Mouse (Mus musculus) megakaryocyte-erythroid progenitor cell, adult 5-6 weeks (primary cell): ENCODE data around the gene Magi2. TPM values are rescaled to one million over a fixed set of nuclear protein-coding genes. Genes with fewer than 3 reads are reported as not detected.

ENCODE experiments used
- ATAC-seq: replicated peaks from 2 replicates; pipeline ENCODE4 v1.8.0; 2016; ENCODE audit warnings: mild to moderate bottlenecking, inconsistent platforms; ENCODE audit not compliant: severe bottlenecking, poor library complexity, low FRiP score, low TSS enrichment
- total RNA-seq, 2 experiments: library from RNA; stranded (forward) in 1 of 2; stranded (reverse) in 1 of 2; fragments of 200-1000, 215-1000 nt in 1 of 2; fragments of >200 nt in 1 of 2; fragmentation: Nextera tagmentation in 1 of 2; gene quantifications; 2 replicates each; pipeline ENCODE4 v1.2.3; 2014 to 2017

Magi2 gene
- total RNA-seq, 2 experiments from 2014 or later, result 0.23 to 0.52 TPM

DNA sequence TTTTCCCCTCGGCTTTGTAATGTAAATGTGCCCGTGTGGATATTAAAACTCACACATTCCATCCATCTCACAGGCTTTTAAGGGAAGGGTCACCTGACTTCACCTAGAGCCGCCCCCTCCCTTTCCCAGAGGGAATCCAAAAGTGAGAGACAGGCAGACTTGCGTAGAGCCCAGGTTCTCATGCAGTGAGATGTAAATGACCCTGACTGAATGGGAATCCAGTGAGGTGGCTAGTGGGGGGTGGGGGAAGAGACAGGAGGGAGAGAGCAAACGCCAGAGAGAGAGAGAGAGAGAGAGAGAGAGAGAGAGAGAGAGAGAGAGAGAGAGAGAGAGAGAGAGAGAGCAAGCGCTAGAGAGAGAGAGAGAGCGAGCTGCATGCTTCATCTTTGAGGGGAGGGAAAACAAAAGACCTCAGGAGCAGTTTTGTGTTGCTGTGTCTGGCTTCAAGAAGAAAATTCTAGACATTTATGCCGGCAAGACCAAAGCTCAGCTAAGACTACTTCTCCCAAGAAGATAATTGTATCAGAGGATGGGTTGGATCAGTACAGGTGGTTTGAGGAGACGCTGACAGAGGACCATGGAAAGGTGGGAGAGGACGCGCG lies 680.6 kb downstream of the Magi2 start:
- no peak for ATAC-seq

DNA sequence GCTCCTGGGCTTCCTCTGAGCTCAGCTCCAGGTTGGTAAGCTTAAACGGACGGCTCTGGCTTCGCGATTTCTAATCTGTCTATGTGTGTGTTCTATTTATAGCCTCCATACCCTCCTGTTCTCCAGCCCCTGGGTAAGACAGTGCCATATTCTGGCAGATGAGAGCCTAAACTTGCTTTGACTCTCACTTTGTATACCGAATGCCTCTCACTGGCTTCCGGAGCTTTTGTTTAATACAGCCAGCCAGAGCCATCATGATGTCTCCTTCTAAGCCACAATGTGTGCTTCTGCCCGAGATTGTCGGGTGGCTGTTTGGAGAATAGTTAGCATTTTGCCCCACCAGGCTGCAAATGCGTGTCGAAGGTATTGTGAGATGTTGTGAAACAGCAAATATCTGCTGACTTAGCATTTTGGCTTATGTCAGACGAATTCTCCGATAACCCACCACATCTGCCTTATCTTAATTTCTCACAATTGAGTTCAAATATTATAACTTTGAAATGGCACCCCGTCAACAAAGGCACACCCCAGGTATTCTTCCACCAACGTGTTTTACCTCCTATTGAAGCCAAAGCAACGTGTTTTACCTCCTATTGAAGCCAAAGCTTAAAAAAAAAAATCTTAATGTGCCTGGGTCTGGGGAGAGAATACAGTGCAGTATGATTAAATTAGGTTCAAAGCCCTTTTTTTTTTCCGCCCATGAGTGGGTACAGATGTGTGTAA lies 681.3 kb downstream of the Magi2 start:
- 0 out of 2 replicates have a peak, but pooled peaks have one; percentile 30 for ATAC-seq

DNA sequence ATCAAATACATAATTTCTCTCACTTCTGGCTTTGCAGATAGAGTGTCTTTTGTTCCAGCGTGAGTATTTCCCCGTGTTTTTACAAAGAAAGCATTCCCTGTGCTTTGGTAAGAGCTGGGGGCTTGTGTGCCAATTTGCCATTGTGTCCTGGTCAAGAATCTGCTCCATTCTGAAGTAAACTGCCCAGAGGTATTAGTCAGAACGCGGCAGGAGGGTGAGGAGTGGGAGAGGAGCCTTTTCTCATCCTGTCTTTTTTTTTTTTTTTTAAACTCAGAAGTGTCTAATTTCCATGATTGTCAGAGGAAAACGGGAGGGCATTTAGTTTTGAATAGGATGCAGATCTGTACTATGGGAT lies 681.8 kb downstream of the Magi2 start:
- ATAC-seq, result no peak

DNA sequence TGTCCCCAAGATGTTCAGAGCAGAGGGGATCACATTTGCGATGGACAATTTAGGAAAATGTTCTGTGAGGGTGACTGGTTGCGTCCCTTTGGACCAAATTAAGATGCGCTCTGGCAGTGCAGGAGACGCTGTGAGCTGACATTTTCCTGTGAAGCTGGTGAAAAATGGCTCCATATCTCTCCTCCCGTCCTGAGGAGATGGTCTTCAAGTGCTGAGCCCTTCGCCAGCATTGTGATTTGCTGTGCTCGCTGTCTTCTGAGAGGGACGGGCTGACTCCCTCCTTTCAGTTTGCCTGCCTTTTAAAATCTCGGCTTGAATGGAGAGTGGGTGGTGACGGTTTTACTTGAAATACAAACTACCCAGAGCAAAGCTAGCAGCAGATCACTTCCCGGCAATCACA lies 682.2 kb downstream of the Magi2 start:
- ATAC-seq, result no peak

DNA sequence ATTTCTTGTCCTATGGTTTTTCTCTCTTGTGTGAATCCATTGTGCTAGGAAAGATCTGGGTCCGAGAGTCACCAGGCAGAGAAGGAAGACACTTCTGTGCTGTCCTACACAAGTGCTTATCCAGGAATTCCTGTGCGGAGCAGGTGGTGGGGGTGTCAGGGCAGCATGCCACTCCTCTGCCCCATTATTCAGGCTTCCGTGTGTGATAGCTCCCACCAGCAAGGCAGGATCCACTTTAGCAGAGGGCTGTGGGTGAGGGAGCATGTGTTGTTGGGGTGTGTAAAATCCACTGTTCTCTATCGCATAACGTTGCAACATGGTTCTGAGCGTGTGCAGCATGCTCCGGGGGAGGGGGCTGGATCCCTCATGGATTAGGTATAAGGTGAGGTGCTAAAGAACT lies 682.8 kb downstream of the Magi2 start:
- no peak for ATAC-seq

DNA sequence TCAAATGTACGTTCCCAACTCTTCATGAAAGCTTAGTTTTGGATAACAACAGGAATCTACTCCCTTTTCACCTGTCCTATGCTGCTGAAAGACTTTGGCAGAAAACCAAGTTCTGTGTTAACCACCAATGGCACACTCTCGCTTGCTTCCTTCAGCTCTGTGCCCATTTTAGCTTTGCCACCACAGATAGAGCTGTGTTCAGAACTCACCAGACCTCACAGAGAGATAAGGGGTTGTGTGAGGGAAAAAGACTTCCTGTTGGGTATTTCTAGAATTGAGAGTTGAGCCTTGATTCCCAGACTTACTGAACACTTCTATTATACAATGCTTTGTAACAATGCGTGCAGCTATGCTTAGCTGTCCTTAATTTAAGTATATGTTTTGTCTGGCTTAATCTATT lies 705.3 kb downstream of the Magi2 start:
- no peak for ATAC-seq

DNA sequence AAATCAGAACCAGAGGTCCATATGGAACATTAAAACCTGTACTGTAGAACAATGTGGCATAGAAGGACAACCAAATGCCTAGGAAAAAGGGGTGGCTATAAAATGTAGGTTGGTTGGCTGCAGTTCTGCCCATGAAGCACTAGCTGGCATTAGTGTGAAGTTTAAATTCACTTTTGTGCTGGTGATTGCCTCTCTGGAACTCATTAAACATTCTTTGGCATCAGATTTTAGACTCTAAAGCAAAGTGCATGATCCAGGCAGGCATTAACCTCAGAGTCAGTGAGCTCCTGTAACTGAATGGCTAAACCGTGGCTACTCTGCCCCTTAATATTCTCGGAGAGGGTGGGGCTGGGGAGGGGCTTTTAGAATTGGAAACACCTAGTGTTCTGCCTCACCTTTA lies 706.4 kb downstream of the Magi2 start:
- no peak for ATAC-seq

DNA sequence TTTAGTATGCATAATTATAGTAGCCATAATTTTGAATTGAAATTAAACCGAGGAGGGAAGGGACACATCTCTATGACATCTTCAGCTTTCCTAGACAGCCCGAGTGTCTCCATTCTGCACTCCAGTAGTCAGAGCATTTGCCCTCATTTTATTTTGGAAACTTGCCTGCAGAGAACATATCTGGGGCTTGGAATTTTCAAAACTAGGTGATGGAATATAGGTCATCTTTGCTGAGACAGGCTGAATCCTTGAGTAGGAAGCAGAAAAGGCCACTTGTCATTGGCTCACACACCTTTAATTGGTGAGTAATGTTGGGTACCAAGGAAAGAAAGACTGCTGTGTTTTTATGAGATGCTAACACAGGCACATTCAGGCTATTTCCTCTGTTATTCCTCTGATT lies 724.3 kb downstream of the Magi2 start:
- ATAC-seq, result no peak

DNA sequence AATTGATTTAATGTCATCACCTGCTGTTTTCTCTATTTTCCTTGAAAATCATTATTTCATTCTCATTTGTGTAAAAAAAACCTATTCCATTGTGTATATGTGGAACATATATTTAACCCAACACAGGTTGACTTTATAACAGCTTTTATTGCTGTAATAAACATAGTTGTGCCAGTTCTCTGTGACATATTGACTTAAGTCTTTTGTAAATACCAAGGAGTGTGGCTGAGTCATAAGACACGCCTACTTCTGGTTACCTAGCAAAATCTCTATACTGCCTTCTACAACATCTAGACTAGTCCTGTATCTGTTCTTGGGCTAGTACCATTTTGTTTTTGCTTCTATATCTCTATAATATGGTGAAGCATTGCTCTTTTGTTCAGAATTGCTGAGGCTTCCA lies 737.3 kb downstream of the Magi2 start:
- ATAC-seq, result no peak

DNA sequence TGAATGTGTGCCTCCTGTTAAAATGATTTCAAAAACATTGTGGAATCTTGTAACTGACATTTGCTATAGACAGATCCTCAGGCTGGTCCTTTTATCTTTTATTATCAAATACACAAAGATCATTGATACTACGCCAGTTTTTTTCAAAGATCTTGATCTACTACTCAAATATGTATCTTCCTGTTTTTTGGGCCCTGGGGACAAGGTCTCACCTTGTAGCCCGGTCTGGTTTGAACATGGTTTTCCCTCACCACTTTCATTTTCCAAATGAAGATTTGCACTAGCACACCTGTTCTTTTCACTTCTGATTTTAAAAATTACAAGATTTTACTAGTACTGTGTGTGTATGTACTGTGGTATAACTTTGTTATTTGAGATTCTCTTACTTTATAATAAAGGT lies 745.9 kb downstream of the Magi2 start:
- no peak for ATAC-seq

DNA sequence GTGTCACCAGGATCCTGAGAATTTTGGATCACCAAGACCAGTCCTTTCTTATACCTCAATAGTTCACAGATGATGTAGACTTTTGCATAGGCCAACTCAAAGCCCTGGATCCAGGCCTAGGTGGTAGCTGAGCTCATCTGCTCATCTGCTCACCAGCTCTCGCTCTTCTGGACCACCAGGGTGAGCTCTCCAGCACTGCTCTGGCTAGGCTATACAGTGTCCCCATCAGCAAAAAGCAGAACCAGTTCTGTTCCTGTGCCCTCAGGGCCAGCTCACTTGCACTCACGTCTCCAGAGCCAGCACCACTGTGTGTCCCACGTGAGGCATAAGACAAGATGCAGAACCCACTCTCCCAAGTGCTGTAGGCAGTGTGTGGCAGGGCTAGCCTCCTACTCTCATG lies 747.0 kb downstream of the Magi2 start:
- no peak for ATAC-seq

DNA sequence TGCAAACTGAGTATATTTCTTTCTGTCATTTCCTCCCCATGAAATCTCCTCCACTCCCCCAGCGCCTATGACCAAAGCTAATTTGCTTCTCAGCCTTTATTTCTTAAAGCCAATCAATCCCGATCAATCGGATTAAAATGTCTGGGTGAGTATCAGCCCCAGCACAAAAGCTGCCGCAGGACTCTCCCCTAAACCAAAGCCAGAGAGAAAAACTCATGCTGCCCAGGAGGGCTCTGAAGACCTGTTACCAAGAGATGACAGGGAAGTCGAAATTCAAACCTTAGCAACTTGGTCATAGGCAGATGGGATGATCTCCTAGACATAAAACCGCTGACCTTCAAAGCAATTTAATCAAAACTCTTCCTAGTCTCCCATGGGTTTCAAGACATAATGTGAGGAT lies 754.7 kb downstream of the Magi2 start:
- ATAC-seq, result no peak

DNA sequence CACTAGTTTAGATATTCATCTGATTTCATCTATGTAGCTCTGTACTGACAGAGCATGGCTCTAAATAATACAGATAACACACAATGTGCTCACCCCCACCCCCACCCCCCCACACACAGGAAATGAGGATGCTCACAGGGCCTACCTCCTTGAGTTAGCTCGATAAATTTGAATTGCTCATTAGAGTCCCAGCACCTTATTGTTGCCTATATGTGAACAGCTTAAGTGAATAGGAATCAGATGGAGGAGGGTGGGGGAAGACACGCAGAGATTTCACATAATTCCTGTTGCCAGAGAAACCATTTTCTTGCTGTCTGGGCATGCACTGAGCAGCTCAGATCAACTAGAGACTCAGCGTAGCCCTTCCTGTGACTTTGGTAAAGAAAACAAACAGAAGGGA lies 755.2 kb downstream of the Magi2 start:
- no peak for ATAC-seq

DNA sequence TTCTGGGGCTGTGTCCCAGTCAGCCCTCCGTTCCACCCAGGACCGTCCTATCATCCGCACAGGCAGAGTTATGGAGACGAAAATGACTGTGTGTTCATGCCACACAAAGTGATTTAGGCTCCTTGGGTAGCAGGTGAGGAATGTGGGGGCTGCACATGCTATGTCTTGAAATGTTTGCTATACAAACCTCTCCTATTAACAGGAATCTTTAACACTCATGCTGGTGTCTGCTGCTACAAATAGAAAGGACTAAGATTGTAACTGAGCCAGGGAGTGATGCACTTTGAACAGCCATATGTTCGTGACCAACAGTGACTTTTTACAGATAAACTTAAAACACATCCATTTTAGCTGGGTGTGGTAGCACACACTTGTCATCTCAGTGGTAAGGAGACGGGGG lies 772.6 kb downstream of the Magi2 start:
- ATAC-seq, result no peak

DNA sequence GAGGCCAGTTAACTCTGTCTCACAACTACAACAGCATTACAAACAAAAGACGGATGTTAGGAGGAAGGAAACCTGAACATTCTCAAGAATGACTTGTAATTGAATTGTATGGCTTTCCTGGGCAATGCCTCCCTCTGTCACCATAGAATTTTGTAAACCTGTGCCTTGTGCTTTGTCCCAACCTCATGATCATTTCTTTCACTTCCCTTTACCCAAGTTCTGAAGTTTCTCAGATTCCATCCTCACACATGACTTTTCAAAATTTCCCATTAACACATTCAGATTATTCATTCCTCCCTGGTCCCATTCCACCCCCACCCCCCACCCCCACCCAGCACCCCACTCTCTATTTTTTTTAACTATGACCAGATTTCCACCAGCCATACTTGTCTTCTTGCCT lies 773.1 kb downstream of the Magi2 start:
- ATAC-seq, result no peak

DNA sequence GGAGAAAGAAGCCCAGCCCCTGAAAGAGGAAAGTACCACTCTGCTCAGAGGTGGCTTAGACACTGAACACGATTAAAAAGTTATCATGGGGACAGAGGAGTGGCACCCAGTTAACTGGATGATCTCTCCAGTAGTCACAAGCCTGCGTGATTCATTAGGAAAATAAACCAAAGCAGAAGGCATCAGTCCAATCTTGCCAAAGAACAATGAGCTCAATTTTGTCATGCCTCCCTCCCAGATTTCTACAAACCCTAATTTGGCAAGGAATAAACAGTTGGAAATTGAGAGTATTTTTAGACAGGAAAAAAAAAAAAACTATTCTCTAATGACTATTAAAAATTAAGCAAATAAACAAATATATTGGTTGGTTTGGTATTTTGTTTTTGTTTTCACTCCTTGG lies 779.8 kb downstream of the Magi2 start:
- no peak for ATAC-seq

DNA sequence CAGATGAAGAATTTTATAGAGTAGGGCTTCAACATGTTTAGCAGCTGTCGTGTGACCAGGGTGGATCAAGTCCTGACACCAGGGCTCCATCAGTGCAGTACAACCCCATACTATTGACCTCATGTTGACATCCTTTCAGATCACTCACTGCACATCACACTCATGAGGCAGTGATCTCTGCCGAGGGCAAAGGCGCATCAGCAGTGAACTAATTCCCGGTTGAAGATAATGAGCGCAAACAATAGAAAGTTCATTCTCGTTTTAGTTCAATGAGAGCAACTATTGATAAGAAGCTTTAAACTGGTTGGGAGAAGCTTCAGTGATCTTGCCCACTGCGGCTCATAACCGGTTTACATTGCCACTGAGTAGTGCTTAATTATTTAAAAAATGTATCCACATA lies 780.4 kb downstream of the Magi2 start:
- ATAC-seq, result no peak

DNA sequence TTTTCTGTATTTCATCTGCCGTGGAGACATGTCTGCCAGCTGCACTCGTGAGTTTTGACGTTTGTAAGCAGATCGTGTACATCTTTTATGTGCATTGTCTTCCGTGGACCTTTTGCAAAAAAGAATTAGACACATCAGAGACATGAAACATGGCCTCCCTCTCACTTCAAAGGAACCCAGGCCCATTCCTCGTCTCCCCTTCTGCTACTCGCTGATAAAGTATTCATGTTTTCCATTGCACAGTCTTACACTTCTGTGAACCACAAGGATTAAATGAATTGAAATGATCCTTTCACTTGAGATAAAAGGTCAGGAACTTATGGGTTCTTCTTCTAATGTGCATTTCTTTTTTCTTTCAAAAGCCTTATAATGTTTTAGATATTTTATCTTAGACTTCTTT lies 783.4 kb downstream of the Magi2 start:
- no peak for ATAC-seq

DNA sequence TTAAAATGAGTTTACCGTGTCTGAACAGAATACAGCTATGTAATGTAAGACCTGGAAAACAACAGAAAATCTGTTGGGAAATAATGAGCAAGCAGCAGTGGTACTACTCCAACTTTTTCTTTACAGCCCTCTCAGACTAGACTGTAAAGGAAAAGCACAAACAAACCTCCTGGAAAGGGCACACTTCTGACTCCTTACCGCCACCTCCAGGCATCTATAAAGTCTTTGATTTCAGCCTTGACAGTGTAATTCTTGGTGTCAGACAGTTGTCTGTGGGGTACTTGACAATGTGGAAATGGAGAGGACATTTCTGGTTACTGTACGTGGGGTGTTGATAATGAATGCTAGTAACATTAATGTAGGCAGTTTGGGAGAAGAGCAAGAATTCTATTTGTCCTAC lies 791.2 kb downstream of the Magi2 start:
- no peak for ATAC-seq

DNA sequence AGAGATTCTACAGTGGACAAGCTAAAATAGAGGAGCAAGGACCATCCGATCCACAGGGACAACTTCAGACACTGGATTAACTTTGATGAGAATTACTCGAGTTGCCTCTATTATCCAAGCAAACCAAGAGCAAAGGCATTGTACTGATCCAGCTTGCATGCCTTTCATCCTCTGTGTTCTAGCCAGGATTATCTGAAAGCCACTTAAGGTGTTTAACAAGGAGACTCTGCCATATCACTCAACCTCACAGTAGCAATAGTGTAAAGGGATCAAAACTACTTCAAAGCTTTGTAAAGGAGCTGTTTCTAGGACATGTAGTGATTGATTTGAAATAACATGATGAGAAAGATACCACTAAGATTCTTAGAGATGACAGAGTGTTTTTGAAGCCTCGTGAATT lies 819.8 kb downstream of the Magi2 start:
- no peak for ATAC-seq

DNA sequence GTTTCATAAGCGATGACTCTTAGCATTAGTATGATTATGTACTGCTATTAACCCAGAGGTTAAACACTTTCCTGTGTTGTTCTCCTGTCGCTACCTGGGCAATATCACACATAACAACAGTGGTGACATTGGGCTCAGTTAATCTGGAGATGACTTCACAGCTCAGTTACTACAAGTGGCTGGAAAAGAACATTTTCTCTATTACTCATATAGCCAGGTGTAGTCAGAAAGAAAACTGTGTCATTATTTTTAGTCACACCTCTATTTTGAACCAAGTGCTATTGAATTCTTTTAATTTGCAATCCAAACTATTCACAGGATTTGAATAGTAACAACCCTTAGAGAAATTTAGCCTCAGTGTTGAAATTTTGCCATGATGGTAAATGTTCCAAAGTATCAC lies 821.5 kb downstream of the Magi2 start:
- no peak for ATAC-seq

DNA sequence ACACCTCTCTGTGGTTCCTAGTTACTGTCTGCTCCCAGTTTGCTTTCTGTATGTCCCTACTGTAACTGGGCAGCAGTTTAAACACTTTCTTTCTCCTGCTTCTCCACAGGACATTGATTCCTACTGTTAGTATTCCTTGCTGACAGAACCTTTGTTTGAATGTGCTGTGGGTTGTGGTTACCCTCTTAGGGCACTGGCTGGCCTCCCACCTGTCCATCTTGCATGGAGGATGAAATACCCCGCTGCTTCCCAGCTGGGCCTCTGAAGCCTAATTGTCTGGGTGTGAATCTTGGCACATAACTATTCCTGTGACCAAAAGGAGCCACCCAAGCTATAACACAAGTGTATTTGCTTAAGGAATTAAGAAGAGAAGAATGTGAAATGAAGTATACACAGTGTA lies 823.4 kb downstream of the Magi2 start:
- no peak for ATAC-seq
